Mouse (Mus musculus): ENCODE results near the gene Styx.

Styx gene

DNA sequence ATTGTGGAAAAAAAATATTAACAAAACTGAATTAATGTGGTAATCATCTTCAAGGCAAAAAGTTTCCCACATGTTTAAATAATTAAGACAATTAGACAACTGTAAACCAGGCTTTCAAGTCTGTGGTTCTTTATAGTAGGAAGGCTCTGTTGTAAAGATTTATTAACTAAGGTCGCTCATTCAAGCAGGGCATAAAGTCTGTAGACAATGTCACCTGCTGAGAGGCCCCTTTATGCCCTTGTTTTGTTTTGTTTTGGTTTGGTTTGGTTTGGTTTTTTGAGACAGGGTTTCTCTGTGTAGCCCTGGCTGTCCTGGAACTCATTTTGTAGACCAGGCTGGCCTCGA lies 88.0 kb downstream of the Styx start:
- DNase-seq (ENCODE audit: low spot score) = no peak

DNA sequence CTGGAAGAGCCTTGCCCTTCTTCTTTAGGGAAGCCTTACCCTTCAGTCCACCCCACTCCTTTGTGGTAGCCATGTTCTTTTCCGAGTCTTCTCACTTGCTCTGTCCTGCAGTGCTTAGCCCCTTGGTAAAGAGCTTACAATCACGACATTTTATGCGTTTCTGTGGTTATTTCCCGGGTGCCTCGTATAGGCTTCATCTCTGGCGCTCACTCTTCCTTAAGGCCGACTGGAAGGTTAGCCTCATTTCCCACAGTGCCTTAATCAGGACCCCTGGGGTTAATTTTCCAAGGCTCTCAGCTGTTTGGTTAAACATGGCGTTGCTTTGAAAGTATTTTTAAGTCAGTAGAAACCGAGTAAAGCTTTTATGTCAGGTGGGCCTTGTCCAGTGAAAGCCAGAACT lies 88.5 kb downstream of the Styx start:
- no peak for DNase-seq (ENCODE audit: low spot score)

DNA sequence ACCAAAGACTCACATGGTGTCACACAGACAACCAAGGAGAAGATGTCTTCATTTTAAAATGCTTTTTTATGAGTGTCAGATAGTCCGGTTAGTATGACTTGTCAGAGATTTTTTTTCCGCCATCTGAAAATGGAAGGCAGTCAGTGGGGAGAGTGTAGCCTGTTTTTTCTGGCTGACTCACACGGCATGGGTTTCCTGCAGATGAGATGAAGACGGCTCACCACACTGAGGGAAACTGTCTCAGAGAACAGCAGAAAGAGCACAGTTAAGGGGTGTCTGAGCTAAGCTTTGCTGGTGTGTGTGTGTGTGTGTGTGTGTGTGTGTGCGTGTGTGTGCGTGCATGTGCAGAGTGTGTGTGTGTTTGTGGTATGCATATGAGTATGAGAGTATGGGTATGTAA lies 90.4 kb downstream of the Styx start:
- DNase-seq (ENCODE audit: low spot score) = no peak

DNA sequence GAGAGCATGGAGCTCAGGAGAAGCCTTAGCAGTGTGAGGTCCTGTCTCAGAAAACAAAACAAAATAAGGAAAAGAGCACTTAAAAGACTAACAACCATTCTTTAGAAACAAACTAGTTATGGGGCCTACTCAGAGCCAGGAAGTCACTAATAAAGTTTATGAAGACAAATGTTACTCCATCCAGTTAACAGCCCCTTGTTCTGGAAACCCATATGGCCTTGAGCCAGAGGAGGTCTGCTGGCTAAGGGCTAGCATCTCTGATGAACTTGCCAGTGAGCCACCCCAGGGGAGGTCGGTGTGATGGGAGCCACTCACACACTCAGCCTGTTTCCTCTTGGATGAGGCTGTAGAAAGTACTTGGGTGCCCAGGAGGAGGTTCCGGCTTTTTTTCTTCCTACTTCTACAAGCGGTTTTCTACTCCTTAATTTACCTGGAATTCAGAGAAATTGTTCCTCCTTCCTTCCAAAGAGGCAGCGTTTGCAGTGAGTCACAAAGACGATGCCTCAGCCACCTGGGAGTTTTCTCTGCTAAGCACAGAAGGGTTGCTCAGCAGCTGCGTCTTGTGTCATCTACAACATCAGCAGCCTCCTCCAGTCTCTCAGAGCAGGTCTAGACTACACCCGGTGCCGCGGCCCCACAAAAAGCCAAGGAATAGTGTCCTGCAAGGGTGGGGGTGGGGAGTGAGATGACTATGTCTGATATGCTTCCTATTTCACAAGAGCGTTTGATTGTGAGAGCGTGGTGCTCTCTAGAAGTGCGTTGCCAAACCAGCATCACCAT lies 92.1 kb downstream of the Styx start:
- DNase-seq (ENCODE audit: low spot score) = no peak

GRCm38 (mm10) chr14:45444870-45445269 lies 94.0 kb downstream of the Styx start:
- DNase-seq (ENCODE audit: low spot score) = no peak

DNA sequence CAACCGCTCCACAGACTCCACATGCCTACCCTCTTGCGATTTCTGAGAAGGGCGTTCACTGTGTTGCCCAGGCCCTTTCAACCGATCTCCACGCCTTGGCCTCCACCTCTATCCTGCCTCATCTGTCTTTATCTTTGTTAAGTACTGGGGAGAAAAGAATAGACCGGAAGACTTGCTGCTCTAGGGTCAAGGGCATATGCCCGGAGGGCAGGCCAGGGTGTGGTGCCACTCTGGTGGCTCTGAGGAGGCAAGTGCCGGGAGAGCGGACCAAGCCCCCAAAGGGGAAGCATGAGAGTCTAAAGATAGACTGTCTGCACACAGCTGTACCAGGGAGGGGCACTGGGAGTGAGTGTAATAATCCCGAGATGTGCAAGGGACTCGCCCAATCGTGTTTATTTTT lies 94.6 kb downstream of the Styx start:
- no peak for DNase-seq (ENCODE audit: low spot score)

GRCm38 (mm10) chr14:45446777-45447176 lies 95.9 kb downstream of the Styx start:
- DNase-seq (ENCODE audit: low spot score) = no peak

DNA sequence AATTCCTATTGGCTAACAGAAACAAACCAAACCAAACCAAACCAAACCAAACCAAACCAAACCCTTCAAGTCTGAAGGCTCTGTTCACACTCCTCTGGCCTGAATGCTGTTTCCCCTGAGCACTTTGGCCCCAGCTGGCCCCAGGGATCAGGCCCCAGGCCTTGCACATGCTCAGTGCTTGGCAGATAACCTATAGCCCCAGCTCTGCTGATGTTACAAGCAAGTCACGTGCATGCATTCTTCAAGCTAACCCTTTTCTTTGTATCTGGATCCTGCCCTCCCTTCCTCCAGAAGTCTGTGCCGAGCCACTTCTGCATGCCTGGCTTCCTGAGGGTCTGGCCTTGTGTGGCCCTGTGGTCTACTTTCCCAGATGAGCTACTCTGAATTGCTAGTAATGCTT lies 100.2 kb downstream of the Styx start:
- no peak for DNase-seq (ENCODE audit: low spot score)

- no peak for DNase-seq (ENCODE audit: low spot score)
Observed at GRCm38 (mm10) chr14:45452148-45452547, 101.3 kb downstream of the Styx start.

- no peak for DNase-seq (ENCODE audit: low spot score)
Observed at GRCm38 (mm10) chr14:45452861-45453512, 102.1 kb downstream of the Styx start.

DNA sequence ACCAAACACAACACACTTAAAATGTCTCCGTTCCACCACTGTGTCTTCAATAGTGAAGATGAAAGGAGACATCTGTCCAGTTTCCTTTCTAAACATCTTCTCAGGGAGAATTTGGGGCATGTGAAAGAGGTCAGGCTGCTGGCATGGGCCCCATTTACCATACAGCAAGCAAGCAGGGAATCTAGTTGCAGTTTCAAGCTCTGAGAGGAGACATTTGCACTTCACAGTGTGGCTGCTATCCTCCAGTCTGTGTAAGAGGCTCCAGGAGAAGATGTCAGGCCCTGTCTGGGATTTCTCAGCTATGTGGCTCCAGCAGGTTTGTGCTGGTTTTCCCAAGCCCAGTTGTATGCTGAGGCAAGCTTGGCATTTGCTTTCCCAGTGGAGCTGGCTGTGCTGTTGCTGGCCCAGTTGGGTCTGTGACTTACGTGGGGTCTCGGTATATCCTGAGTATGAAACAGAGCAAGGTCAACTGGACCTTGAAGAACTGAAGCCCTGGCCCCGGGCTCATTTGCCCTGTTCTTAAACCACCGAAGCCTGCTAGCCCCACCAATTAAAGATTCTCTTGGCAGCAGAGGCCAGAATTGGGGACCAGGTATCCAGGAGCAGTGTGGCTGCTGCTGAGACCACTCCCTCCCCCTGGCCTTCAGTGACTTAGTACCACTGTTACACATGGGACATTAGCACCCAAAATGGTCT lies 102.8 kb downstream of the Styx start:
- DNase-seq (ENCODE audit: low spot score) = no peak

GRCm38 (mm10) chr14:45455651-45456501 lies 105.0 kb downstream of the Styx start:
- no peak for DNase-seq (ENCODE audit: low spot score)

- no peak for DNase-seq (ENCODE audit: low spot score)
Observed at GRCm38 (mm10) chr14:45456502-45456846, 105.6 kb downstream of the Styx start.

DNA sequence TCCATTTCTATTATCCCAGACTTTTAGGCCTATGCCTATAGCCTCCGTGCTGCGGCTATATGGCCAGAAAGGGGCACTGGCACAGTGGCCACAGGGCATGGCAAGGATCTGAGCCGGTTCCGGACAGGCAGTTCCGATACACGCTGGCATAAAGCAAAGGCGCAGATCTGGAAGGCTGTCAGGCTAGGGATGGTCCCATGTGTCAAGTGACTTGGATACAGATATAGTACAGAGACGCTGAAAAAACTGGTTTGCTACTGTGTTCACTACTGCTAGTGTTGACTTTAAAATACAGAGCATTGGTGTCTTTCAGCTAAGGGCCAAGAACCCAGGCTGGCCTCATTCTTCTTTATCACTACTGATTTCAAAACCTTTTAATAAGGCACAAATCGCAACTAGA lies 106.1 kb downstream of the Styx start:
- DNase-seq (ENCODE audit: low spot score) = no peak

DNA sequence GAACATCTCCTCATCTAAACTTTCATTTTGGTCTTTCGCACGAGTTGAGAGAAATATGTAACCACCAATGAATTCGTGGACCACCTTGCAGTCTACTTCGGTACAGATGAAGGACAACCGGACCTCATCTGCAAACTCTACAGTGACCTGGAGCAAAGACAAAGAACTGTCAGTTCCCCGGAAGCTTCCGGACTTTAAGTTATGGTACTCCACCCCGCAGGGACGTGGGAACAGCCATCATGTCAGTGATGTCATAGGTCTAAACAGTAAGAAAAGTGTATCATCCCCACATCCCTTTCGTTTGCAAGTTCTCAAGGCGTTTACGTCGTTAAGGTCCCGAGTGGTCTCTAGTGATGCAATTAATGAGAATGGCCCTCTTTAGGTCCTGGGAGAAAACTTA lies 109.0 kb downstream of the Styx start:
- DNase-seq (ENCODE audit: low spot score) = no peak

GRCm38 (mm10) chr14:45460491-45460890 lies 109.6 kb downstream of the Styx start:
- DNase-seq (ENCODE audit: low spot score) = no peak

DNA sequence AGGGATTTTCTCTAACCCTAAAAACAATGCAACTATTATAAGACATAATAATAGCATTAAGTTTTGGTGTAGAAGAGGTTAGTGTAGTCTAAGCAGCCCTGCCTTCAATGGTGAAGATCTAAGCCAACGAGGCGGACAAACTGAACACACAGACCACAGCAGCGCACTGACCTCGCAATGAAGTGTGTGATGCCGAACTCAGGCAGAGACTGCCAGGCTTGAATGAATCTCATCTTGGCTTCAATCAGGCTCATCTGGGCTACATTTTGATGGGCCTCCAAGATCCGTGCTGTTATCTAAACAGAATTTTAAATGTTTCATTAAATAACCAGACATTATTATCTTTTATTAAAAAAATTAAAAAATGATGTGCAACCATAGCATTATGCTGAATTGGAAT lies 111.1 kb downstream of the Styx start:
- DNase-seq (ENCODE audit: low spot score) = no peak

DNA sequence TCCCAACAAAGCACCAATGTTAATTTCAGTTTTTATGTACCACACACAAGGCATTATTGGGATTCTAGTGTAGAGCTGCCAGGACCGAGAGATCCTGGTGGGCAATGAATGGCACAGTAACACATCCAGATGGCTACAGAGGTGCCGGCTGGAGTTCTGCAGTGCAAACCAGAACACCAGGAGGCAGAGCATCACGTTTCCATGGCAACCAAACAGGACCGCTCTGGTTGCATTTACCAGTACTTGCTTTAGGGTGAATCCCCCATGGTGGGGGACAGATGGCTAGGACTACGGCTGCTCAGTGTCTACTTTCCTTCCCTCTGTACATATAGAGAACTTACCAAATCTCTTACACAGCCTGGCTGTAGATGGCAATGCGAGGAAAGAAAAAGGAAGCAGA lies 111.5 kb downstream of the Styx start:
- no peak for DNase-seq (ENCODE audit: low spot score)

- DNase-seq (ENCODE audit: low spot score) = no peak
Observed at GRCm38 (mm10) chr14:45462875-45463475, 112.1 kb downstream of the Styx start.

- no peak for DNase-seq (ENCODE audit: low spot score)
Observed at GRCm38 (mm10) chr14:45463599-45463998, 112.7 kb downstream of the Styx start.

DNA sequence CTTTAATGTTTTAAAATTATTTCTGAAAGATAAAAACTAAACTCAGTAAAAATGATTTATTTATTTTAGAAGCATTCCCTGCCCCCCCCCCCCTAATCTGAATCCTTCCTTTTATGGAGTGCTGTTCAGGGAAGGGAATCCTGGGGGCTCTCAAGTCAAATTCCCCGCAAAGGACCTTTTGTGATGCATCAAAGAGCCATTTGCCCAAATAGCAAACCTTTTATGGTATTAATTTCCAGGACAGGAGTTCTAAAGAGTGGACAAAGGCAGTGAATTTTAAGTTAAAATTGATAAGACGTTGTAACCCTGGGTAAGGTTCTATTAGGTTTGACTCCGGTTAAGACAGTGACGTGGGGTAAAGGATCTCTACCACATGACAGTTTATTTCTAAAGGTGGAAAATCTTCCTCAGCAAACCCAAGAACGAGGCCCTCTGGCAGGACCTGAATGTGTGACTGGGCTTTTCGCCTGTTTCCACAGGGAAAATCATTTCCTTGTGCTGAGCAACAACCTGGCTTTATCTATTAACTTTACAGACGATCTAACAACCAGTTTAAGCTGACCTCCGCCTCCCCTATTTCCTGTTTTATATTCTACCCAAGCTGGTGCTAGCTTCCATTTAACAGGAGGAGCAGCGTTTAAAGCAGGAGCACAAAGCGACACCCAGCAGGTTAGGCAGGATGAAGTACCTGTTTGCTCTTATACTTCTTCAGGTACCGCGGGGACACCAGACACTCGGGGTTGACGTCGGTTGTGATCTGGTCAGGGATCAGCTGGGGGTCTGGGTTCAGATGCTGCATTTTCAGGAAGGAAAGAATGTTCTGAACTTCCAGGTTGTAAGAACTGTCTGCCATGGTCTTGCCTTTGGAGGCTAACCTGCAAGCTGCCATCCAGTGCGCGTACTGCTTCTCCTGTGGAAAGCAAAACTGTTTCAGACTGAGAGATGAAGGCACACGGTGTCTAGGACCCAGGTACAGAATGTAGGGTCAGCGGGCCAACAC lies 113.4 kb downstream of the Styx start:
- DNase-seq (ENCODE audit: low spot score) = no peak

Measured in urinary bladder, postnatal 10 days (tissue).